Mouse (Mus musculus): ENCODE measurements around the gene Map3k9.

DNA sequence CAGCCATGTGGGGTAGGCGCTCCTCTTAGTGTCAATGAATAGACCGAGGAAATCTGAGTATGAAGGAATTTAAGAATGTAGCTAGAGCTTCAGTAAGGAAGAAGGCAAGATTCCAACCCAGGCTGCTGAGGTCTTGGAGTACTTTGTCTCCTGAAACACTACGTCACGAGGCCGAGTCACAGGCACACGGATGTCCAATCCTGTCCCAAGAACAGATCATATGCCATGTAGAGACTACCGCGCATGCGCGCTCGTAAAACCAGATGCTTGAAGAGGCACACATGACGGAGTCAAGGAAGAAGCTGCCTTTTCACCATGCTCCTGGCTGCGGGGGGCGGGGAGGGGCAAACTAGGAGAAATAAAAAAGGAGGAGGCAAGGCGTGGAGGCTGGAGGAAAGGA, 90.9 kb downstream of the Map3k9 start:
- no peak for TF ChIP-seq CTCF (conservative IDR thresholded peaks at IDR 0.05; ENCODE audit: low read length)
- TF ChIP-seq POU5F1 (IDR thresholded peaks at IDR 0.05; ENCODE audit: borderline replicate concordance, low read length): no peak
- TF ChIP-seq NANOG (IDR thresholded peaks at IDR 0.05; ENCODE audit: borderline replicate concordance, low read length): no peak

All from E14TG2a.4 (cell line).